8 mouse cellular contexts compared by ENCODE assay signal in genomic region chr12:54795153-54795998, GRCm38 (mm10). TPM values are rescaled to one million over a fixed set of nuclear protein-coding genes. Genes with fewer than 3 reads are reported as not detected.
A peak's percentile ranks its signal among the peaks of the same experiment; 100 is the strongest.
DNase-seq lines count a peak whose midpoint lies in the region; ATAC-seq and TF ChIP-seq lines count a peak whose summit lies in the region.

Gene Snx6 (minus strand): TSS chr12:54795703.

- intact Hi-C loops in heart, adult 2 months (cut with DNase I) = no loop called here

- no peaks in the 10 kb centered on the region for H3K27me3 ChIP-seq in embryonic facial prominence, embryonic 13.5 days
- no peaks in the 10 kb centered on the region for H3K27me3 ChIP-seq in heart, adult 2 months (ENCODE audit: control insufficient read depth, insufficient read depth, low read length)
- no peaks in the 10 kb centered on the region for H3K27me3 ChIP-seq in limb, embryonic 13.5 days
- H3K27me3 ChIP-seq in midbrain, embryonic 16.5 days (ENCODE audit: control insufficient read depth, insufficient read depth, low read depth, low read length) = no peaks in the 10 kb centered on the region

- DNase-seq in 3134 (ENCODE audit: extremely low read depth, insufficient read length, low spot score) = peak; percentile 92
- peak; percentile 91 to 92 for DNase-seq in adrenal gland, postnatal 36 days
- peak; percentile 86 to 90 for DNase-seq in heart, adult 2 months
- DNase-seq in kidney, adult 8-10 months = peak; percentile 73 to 75
- DNase-seq in spleen, postnatal 14 days (ENCODE audit: low spot score in 2 of 2) = peak; percentile 64 to 73

- peak within 1 kb of the TSS; percentile 67 for H3K4me2 ChIP-seq in embryonic facial prominence, embryonic 13.5 days
- H3K4me2 ChIP-seq in limb, embryonic 13.5 days (replicated peaks) = peak within 1 kb of the TSS; percentile 70
- peak within 1 kb of the TSS; percentile 69 for H3K4me2 ChIP-seq in midbrain, embryonic 16.5 days (ENCODE audit: low read length)

- TF ChIP-seq EP300 in heart, adult 2 months (IDR thresholded peaks at IDR 0.05; ENCODE audit: insufficient read depth, low read depth, low read length) = 0 out of 2 replicates have a peak, but pooled peaks have one; percentile 17

- no peaks in the 10 kb centered on the region for H3K9me3 ChIP-seq in embryonic facial prominence, embryonic 13.5 days
- no peaks in the 10 kb centered on the region for H3K9me3 ChIP-seq in limb, embryonic 13.5 days
- H3K9me3 ChIP-seq in midbrain, embryonic 16.5 days (replicated peaks; ENCODE audit: control insufficient read depth, low read length, poor library complexity, severe bottlenecking) = no peaks in the 10 kb centered on the region

- peaks cover 21% of the 10 kb centered on the region for H3K4me1 ChIP-seq in embryonic facial prominence, embryonic 13.5 days
- peaks cover 9% of the 10 kb centered on the region for H3K4me1 ChIP-seq in heart, adult 2 months (ENCODE audit: control insufficient read depth, insufficient read depth, low read length)
- H3K4me1 ChIP-seq in limb, embryonic 13.5 days = peaks cover 27% of the 10 kb centered on the region
- peaks cover 18% of the 10 kb centered on the region for H3K4me1 ChIP-seq in midbrain, embryonic 16.5 days (ENCODE audit: control insufficient read depth, insufficient read depth, low read length)

- TF ChIP-seq CTCF in heart, adult 2 months (IDR thresholded peaks at IDR 0.05) = no peak

- H3K4me3 ChIP-seq in embryonic facial prominence, embryonic 13.5 days = peak within 1 kb of the TSS; percentile 95
- peak within 1 kb of the TSS; percentile 100 for H3K4me3 ChIP-seq in heart, adult 2 months
- peak within 1 kb of the TSS; percentile 96 for H3K4me3 ChIP-seq in limb, embryonic 13.5 days
- H3K4me3 ChIP-seq in midbrain, embryonic 16.5 days (ENCODE audit: low read depth, low read length) = peak within 1 kb of the TSS; percentile 56

- peak; percentile 83 for TF ChIP-seq POLR2A in heart, adult 2 months (IDR thresholded peaks at IDR 0.05; ENCODE audit: insufficient read depth, low read depth, low read length)

- peak within 1 kb of the TSS; percentile 99 for H3K9ac ChIP-seq in embryonic facial prominence, embryonic 13.5 days
- peak within 1 kb of the TSS; percentile 100 for H3K9ac ChIP-seq in heart, adult 2 months (ENCODE audit: low read depth, low read length)
- H3K9ac ChIP-seq in limb, embryonic 13.5 days = peak within 1 kb of the TSS; percentile 98
- H3K9ac ChIP-seq in midbrain, embryonic 16.5 days (ENCODE audit: low read depth, low read length) = peak within 1 kb of the TSS; percentile 87

- H3K36me3 ChIP-seq in embryonic facial prominence, embryonic 13.5 days = peaks cover 4% of the 10 kb centered on the region; the same call in 1 of the 2 replicates
- H3K36me3 ChIP-seq in heart, adult 2 months (ENCODE audit: control insufficient read depth, insufficient read depth, low read length) = peaks cover 4% of the 10 kb centered on the region
- peaks cover 12% of the 10 kb centered on the region for H3K36me3 ChIP-seq in limb, embryonic 13.5 days
- no peaks in the 10 kb centered on the region for H3K36me3 ChIP-seq in midbrain, embryonic 16.5 days (ENCODE audit: control insufficient read depth, insufficient read depth, low read length)

- H3K79me2 ChIP-seq in heart, adult 2 months (replicated peaks; ENCODE audit: control insufficient read depth, insufficient read depth, low read length) = peaks cover 8% of the 10 kb centered on the region

- ATAC-seq in embryonic facial prominence, embryonic 13.5 days (ENCODE audit: insufficient number of reproducible peaks, insufficient read depth, low FRiP score, low TSS enrichment, low read depth) = peak; percentile 87
- peak; percentile 96 for ATAC-seq in limb, embryonic 13.5 days (ENCODE audit: low FRiP score, low read depth)
- ATAC-seq in midbrain, embryonic 16.5 days = peak; percentile 95

- H3K27ac ChIP-seq in embryonic facial prominence, embryonic 13.5 days = peak within 1 kb of the TSS; percentile 83
- H3K27ac ChIP-seq in heart, adult 2 months = peak within 1 kb of the TSS; percentile 99
- peak within 1 kb of the TSS; percentile 85 for H3K27ac ChIP-seq in limb, embryonic 13.5 days
- peak within 1 kb of the TSS; percentile 83 for H3K27ac ChIP-seq in midbrain, embryonic 16.5 days (ENCODE audit: low read length)

- under 1% methylated on average over 69 of the region's 76 CpGs for WGBS in embryonic facial prominence, embryonic 13.5 days
- WGBS in heart, adult 2 months = under 1% methylated on average over 73 of the region's 76 CpGs
- WGBS in limb, embryonic 13.5 days = under 1% methylated on average over 73 of the region's 76 CpGs
- under 1% methylated on average over 58 of the region's 76 CpGs for WGBS in midbrain, embryonic 16.5 days

RNA-seq across cellular contexts. Expression of gene Snx6, which starts in this region (rescaled TPM):
- 10 to 100 TPM; 62.8 to 67.5 TPM for total RNA-seq in adrenal gland, postnatal 36 days (2021)
- 221 and 226 TPM in 2 replicates for polyA plus RNA-seq in embryonic facial prominence, embryonic 13.5 days (2015; fragmentation: Nextera tagmentation; extraction: Ambion mirVana)
- 10 to 100 TPM; 26.4 to 27.8 TPM for total RNA-seq in heart, adult 2 months (2021)
- polyA plus RNA-seq in heart, adult 2 months (2012; rRNA removed) = 12.3 and 15.8 TPM in 2 replicates
- polyA plus RNA-seq in limb, embryonic 13.5 days (2015; fragmentation: Nextera tagmentation; extraction: Ambion mirVana) = 194 and 208 TPM in 2 replicates
- 145 and 149 TPM in 2 replicates for polyA plus RNA-seq in midbrain, embryonic 16.5 days (2015; fragmentation: Nextera tagmentation; extraction: Ambion mirVana)

Comparison
In these comparisons a context has a peak if more than half of its experiments do, and no peak if none do; other contexts are left out.
1. Peak in every context shown above with its lines: DNase-seq, ATAC-seq, H3K4me3 ChIP-seq and H3K27ac ChIP-seq.